Mouse (Mus musculus) kidney, embryonic 16.5 days (tissue): Measurements from ENCODE around the gene Supt20. TPM values are rescaled to one million over a fixed set of nuclear protein-coding genes. Genes with fewer than 3 reads are reported as not detected.

ENCODE experiments used
- ATAC-seq: fragments of 200-750 bp; cut with Nextera tagmentation; 2 replicates; pipeline ENCODE4 v1.8.0; 2017; ENCODE audit warnings: moderate TSS enrichment; ENCODE audit not compliant: low FRiP score, low TSS enrichment
- H3K27ac ChIP-seq: fragments of 300-500 bp; sonication (generic); 2 replicates; pipeline ENCODE4 v1.5.1; 2014; ENCODE audit warnings: low read length
- H3K27me3 ChIP-seq: fragments of 300-500 bp; sonication (generic); 2 replicates; pipeline ENCODE4 v1.6.1; 2014; ENCODE audit warnings: low read length, control low read depth, mixed read lengths; ENCODE audit not compliant: insufficient read depth
- H3K36me3 ChIP-seq: fragments of 300-500 bp; sonication (generic); 2 replicates; pipeline ENCODE4 v1.6.1; 2014; ENCODE audit warnings: low read length, control low read depth, mixed read lengths; ENCODE audit not compliant: insufficient read depth
- H3K4me1 ChIP-seq: fragments of 300-500 bp; sonication (generic); 2 replicates; pipeline ENCODE4 v1.6.1; 2014; ENCODE audit warnings: low read length, control low read depth, mixed read lengths; ENCODE audit not compliant: insufficient read depth
- H3K4me2 ChIP-seq: fragments of 300-500 bp; sonication (generic); replicated peaks from 2 replicates; pipeline ENCODE4 v1.6.1; 2014; ENCODE audit warnings: low read depth, low read length
- H3K4me3 ChIP-seq: fragments of 300-500 bp; sonication (generic); 2 replicates; pipeline ENCODE4 v1.5.1; 2014; ENCODE audit warnings: mild to moderate bottlenecking, low read length
- H3K9ac ChIP-seq: fragments of 300-500 bp; sonication (generic); replicated peaks from 2 replicates; pipeline ENCODE4 v1.6.1; 2014; ENCODE audit warnings: low read length
- H3K9me3 ChIP-seq: fragments of 300-500 bp; sonication (generic); 2 replicates; pipeline ENCODE4 v1.6.1; 2016; ENCODE audit warnings: low read length, control low read depth
- WGBS: fragments of 180-500 bp; shearing (Covaris S2); extraction: QIAGEN DNeasy Blood & Tissue Kit; methylation state at CpG from one replicate; pipeline ENCODE4 v1.1.7; 2014; 5-methylcytosine and 5-hydroxymethylcytosine counted together
- polyA plus RNA-seq: library from polyadenylated mRNA; unstranded; fragments of >200 nt; fragmentation: Nextera tagmentation; extraction: Ambion mirVana; gene quantifications from 2 replicates; pipeline ENCODE4 v1.2.1, GENCODE M21; 2015

Gene Supt20
- polyA plus RNA-seq, 1 experiment from 2014 or later: 110 TPM

DNA sequence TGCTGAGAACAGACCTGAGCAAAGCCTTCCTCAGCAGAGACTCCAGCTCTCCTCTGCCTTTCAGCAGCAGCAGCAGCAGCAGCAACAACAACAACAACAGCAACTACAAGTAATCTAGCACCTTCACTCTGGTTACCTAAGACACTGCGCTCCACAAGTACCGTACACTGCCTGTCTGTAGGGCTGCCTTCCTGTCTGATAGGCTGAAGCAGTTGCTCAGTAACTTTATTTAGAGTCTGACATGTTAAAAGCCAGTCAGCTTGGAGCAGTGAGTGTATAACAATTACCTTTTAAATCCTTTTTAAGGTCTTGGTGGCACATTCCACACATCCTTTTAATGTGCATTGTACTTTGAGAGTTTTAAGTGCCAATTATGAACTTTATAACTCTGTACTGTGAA lies 35.0 kb downstream of the Supt20 start:
- H3K9me3 ChIP-seq: no peaks in the 10 kb centered on the region
- no peak overlapping the region for H3K27ac ChIP-seq
- H3K27me3 ChIP-seq: no peaks in the 10 kb centered on the region
- H3K36me3 ChIP-seq: peaks cover 61% of the 10 kb centered on the region
- no peak overlapping the region for H3K9ac ChIP-seq
- H3K4me2 ChIP-seq: no peak overlapping the region
- no peak overlapping the region for H3K4me3 ChIP-seq
- peaks cover 4% of the 10 kb centered on the region; the same call in 1 of the 2 replicates for H3K4me1 ChIP-seq
- no peak for ATAC-seq
- 94% methylated on average over 2 of the region's 2 CpGs for WGBS

DNA sequence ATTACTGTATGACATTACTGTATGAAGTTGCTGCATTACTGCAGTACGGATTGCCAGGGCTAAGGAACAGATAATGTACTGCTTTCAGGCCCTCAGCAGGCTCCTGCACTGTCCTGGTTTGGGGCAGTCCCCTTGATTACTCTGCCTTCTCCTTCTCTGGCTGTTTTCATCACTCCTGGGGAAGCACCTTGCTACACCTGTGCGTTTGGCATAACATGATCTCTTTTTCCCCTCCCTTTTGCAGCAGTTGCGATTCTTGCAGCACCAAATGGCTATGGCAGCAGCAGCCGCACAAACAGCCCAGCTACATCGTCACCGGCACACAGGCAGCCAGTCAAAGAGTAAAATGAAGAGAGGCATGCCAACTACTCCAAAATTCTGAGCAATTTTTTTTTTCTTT lies 35.5 kb downstream of the Supt20 start:
- Histone ChIP-seq H3K9ac (no peak overlapping the region), H3K4me1 (peaks cover 4% of the 10 kb centered on the region), H3K4me3 (no peak overlapping the region), H3K27ac (no peak overlapping the region), H3K4me2 (no peak overlapping the region), H3K27me3 (no peaks in the 10 kb centered on the region), H3K9me3 (no peaks in the 10 kb centered on the region), H3K36me3 (peaks cover 57% of the 10 kb centered on the region)
- WGBS: 92% methylated on average over 6 of the region's 6 CpGs
- ATAC-seq: no peak

DNA sequence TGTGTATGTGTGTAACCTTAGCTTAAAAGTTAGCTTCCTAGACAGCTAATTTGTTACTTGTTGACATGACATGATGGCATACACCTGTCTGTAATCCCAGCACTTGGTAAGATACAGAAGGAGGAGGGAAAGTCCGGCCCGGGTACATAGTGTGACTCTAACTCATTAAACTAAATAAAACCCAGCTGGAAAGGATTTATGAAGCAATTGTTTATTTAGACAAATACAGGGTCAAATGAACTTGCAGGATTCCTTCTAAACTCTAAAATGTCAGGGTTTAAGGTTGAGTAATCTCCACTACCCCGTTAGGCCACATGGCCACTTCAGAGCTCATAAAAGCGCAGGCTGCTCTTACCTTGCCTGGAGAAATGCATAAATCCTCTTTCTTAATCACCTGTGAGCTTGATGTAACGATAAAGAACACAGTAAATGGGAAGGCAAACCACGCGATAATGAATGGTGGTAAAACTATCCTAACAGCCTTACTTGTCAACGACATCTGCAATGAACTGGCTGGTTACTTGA lies 39.1 kb downstream of the Supt20 start:
- Histone ChIP-seq H3K4me2 (no peak overlapping the region), H3K27me3 (no peaks in the 10 kb centered on the region), H3K27ac (no peak overlapping the region), H3K9ac (no peak overlapping the region), H3K4me3 (no peak overlapping the region), H3K9me3 (no peaks in the 10 kb centered on the region), H3K4me1 (peaks cover 8% of the 10 kb centered on the region), H3K36me3 (peaks cover 47% of the 10 kb centered on the region)
- 24% methylated on average over 8 of the region's 8 CpGs for WGBS
- ATAC-seq: no peak

DNA sequence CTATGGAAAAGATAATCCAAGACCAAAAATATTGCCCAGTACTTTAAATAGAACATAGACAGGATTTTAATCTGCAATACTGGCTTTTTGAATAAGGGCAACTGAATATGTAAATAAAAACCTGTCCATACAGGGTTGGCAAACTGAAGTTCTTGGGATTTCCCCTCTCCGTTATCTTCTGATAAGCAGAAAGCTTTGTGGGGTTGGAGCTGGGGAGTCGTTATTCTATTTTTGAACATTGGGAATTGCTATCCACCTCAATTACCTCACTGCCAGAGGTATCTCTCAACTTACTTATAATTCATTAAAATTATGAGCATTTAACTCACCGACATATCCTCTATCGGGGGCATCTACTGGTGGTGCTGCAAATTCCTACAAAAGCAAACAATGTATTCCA lies 39.8 kb downstream of the Supt20 start:
- H3K36me3 ChIP-seq: peaks cover 40% of the 10 kb centered on the region
- 80% methylated on average over 4 of the region's 4 CpGs for WGBS
- no peaks in the 10 kb centered on the region for H3K27me3 ChIP-seq
- H3K9ac ChIP-seq: no peak overlapping the region
- H3K27ac ChIP-seq: no peak overlapping the region
- no peak overlapping the region for H3K4me3 ChIP-seq
- no peak for ATAC-seq
- H3K9me3 ChIP-seq: no peaks in the 10 kb centered on the region
- H3K4me2 ChIP-seq: no peak overlapping the region
- peaks cover 8% of the 10 kb centered on the region for H3K4me1 ChIP-seq

DNA sequence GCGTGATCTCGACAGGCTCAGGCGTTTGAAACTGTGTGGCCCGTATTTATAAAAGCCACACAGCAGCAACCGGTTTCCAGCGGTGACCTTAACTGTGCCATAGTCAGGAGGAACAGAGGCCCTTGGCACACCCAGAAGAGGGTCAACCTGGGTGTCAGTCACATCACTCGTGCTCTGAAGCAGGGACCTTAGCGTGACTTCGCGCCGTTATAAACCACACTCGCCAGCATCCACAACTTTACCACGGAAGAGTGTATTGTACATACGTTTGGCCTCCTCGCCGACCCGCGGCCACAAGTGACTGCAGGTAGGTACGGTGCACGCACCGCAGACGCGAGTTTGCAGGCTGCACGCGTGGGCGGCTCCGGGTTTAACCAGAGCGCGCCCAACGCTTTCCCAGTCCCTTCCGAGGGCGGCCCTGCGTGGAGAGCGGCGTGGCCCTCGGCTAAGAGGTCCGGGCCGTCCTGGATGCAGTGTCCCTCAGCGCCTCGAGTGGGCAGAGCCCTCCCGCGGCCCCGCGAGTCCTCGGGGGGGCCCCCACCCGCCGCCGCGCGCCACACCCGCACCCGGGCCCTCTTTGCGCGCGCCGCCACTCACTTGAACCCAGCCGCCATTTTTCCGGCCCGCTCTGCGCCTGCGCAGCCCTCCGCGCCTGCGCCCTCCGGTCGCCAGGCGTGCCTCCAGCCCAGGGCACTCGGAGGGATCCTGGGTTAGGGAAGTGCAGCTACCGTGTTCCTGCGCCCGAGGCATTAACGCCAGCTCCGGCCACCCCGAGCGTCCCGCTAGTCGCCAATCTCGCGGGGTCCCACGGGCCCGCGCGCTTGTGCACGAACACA lies 42.0 kb downstream of the Supt20 start:
- Histone ChIP-seq H3K9ac (peak overlapping the region; percentile 92), H3K27ac (peak overlapping the region; percentile 100), H3K4me2 (peak overlapping the region; percentile 79), H3K36me3 (peaks cover 25% of the 10 kb centered on the region; the same call in 1 of the 2 replicates), H3K4me3 (peak overlapping the region; percentile 70), H3K4me1 (peaks cover 8% of the 10 kb centered on the region), H3K9me3 (no peaks in the 10 kb centered on the region), H3K27me3 (no peaks in the 10 kb centered on the region)
- under 1% methylated on average over 75 of the region's 84 CpGs for WGBS
- peak; percentile 95 for ATAC-seq

DNA sequence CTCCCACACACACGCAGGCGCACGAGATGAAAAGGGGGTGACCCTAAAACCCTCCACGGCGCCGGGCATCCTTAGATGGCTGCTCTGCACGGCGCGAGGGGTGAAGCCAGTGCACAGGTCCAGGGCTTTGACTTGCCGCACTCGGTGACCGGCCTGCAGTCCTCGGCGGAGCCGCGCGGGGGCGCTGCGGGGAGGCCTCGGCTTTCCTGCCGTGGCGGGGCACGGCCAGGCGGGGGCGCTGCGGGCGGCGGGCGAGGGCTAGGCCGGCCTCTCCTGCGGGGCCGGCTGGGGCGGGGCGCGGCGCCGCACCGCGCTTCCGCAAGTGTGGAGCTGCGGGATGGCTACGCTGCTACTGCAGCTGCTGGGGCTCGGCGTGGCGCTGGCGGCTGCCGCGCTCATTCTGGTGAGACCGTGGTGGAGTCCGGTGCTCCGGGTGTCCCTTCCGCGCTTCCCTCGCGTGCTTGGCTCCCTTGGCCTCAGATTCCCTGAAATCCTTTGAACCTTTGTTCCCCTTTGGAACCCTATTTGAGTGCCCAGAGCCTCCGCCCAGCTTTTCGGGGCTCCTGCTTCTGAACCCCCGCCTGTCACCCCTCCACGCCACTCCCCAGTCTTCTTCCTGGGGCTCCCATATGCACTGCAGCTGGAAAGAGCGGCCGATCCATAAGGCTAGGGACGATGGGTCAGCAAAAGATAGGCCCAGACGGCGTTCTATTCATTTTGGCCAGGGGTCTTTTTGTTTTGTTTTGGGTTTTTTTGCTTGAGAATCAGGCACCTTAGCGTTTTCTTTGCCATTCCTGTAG lies 42.8 kb downstream of the Supt20 start, which contains the start of the genes Exosc8 and Alg5:
TSS of gene Exosc8 (minus strand) at position 147 of the 800 bp plus-strand sequence.
TSS of gene Alg5 (plus strand) at position 293 of the 800 bp plus-strand sequence.
- Histone ChIP-seq H3K4me2 (peak within 1 kb of the TSS; percentile 79), H3K27ac (peak within 1 kb of the TSS; percentile 100), H3K36me3 (peaks cover 22% of the 10 kb centered on the region; the same call in 1 of the 2 replicates), H3K4me1 (peaks cover 8% of the 10 kb centered on the region), H3K4me3 (peak within 1 kb of the TSS; percentile 70), H3K9me3 (no peaks in the 10 kb centered on the region), H3K9ac (peak within 1 kb of the TSS; percentile 92), H3K27me3 (no peaks in the 10 kb centered on the region)
- 0% methylated on average over 55 of the region's 65 CpGs for WGBS
- peak; percentile 94 for ATAC-seq

DNA sequence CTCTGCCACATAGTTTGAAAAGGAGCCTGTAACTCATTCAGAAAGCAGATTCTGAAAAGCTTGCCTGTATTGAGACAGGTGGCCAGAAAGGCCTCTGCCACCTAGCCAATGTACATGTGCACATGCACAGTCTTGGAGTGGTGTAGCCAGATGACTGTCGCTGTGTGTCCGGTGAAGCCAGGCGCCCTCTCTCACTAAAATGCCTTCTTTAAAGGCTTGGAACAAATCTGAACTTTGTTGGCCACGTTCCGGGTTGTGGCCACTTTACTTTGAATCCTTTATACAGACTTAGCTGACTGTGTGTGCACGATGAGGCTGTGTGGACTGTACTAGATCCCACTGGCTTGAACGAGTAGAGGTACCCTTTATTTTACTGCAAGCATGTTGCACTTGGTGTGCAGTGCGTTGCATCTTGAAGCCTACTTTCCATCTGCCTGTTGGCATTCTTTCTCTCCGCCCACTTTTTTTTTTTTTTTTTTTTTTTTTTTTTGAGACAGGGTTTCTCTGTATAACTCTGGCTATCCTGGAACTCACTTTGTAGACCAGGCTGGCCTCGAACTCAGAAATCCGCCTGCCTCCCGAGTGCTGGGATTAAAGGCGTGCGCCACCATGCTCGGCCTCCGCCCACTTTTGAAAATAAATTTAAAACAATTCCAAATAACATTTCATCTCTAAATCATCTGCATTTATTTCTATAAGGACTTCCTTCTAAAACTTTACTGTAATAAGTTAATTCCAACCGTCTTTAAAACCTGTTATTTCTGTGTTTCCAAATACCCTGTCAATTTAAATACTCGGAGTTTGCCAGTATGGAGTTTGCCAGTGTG lies 43.7 kb downstream of the Supt20 start:
- Histone ChIP-seq H3K9me3 (no peaks in the 10 kb centered on the region), H3K4me1 (peaks cover 8% of the 10 kb centered on the region), H3K27me3 (no peaks in the 10 kb centered on the region), H3K9ac (peak overlapping the region; percentile 92), H3K4me2 (peak overlapping the region; percentile 79), H3K27ac (peak overlapping the region; percentile 100), H3K4me3 (peak overlapping the region; percentile 70), H3K36me3 (peaks cover 27% of the 10 kb centered on the region)
- no peak for ATAC-seq
- 51% methylated on average over 18 of the region's 18 CpGs for WGBS

DNA sequence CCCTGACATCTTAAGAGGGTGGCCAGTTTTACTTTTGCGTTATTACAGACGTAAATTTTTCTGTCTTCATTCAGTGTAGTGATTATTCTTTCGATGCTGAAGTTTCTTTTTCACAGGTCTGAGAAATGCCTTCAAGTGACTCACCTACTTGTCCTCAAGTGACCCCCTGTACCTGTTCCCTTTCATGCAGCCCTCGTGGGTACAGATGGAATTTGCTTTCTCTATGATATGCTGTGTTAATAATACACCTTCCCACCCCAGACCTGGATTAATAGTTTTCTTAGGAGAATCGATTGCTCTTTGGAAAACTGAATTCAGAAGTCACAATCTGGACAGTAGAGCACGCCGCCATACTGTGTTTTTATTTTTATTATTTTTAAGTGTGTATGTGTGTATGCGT lies 44.7 kb downstream of the Supt20 start:
- WGBS: 89% methylated on average over 8 of the region's 8 CpGs
- no peak for ATAC-seq
- Histone ChIP-seq H3K27ac (no peak overlapping the region), H3K9ac (no peak overlapping the region), H3K27me3 (no peaks in the 10 kb centered on the region), H3K4me3 (no peak overlapping the region), H3K36me3 (peaks cover 31% of the 10 kb centered on the region), H3K4me1 (peaks cover 4% of the 10 kb centered on the region), H3K9me3 (no peaks in the 10 kb centered on the region), H3K4me2 (no peak overlapping the region)

DNA sequence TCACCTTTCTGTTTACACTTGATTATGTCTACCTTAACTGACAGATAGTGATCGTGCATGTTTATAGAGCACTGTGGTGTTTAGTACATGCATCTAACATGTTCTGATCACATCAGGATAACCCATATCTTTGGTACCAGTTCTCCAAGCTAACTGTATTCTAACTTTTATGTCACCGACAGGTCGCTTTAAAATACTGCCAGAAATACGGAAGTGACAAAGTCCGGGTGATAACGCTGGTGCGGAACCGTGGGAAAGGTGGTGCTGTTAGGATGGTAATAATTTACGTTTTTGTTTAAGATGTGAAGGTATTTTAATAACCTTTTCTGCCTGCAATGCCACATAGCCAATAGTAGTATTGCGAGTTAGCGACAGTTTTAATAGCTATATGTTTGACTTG lies 49.4 kb downstream of the Supt20 start:
- 94% methylated on average over 11 of the region's 11 CpGs for WGBS
- Histone ChIP-seq H3K27me3 (no peaks in the 10 kb centered on the region), H3K4me3 (no peak overlapping the region), H3K9ac (no peak overlapping the region), H3K4me1 (no peaks in the 10 kb centered on the region), H3K27ac (no peak overlapping the region), H3K9me3 (no peaks in the 10 kb centered on the region), H3K36me3 (peaks cover 74% of the 10 kb centered on the region), H3K4me2 (no peak overlapping the region)
- no peak for ATAC-seq
